Mouse (Mus musculus): ENCODE data around the gene Aco2. TPM values are rescaled to one million over a fixed set of nuclear protein-coding genes. Genes with fewer than 3 reads are reported as not detected.
A peak's percentile ranks its signal among the peaks of the same experiment; 100 is the strongest.

Aco2 gene
- polyA plus RNA-seq, 1 experiment from 2014 or later: 87.0 TPM

DNA sequence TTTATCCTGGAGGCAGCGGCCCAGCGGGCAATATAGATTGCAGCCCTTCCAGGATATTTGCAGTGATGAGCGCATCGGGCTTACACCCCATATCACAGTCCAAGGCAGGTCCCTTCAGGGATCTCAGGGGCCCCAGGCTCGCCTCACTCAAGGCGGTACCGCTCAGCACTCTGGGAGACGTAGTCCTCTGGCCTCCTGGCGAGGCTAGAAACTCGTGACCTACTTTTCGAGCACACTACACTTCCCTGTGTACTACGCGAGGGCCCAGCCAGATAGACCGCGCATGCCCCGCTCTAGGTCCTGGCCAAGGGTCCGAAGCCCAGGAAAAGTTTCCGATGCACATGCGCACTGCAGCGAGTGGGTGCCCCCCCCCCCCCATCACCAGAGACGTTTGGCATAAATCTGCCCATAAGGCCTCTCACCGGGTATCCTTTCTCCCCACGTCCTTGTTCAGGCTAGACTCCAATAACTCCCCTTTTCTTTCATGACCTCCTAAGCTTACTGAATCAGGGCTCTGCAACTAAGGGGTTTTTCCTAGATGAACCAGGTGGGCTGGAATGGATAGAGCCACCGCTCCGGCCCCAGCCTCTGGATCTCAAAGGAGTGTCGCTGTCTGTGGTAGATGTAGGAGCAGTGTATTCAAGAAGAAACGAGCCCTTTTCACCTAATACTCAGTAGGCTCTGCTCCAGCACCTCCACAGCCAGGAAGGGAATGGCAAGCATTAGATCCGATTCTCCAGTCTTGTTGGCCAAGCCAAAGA lies 15.9 kb upstream of the Aco2 start:
- Histone ChIP-seq H3K4me3 (ENCODE audit: low read depth, low read length) (peak overlapping the region; percentile 97), H3K27ac (ENCODE audit: low read depth) (peak overlapping the region; percentile 97), H3K4me1 (ENCODE audit: insufficient read depth) (peaks cover 22% of the 10 kb centered on the region), H3K27me3 (ENCODE audit: insufficient read depth, low read length) (no peaks in the 10 kb centered on the region), H3K4me2 (ENCODE audit: low read depth, low read length) (peak overlapping the region; percentile 89), H3K9me3 (ENCODE audit: low read length) (no peaks in the 10 kb centered on the region), H3K36me3 (replicated peaks; ENCODE audit: insufficient read depth, low read length) (peaks cover 12% of the 10 kb centered on the region), H3K9ac (replicated peaks) (peak overlapping the region; percentile 93)
- ATAC-seq (peak; percentile 75), DNase-seq (peak; percentile 87)
- WGBS (ENCODE audit: insufficient replicate concordance): under 1% methylated on average over 28 of the region's 28 CpGs
- TF ChIP-seq CTCF (IDR thresholded peaks at IDR 0.05; ENCODE audit: low read depth) (no peak), EP300 (IDR thresholded peaks at IDR 0.05; ENCODE audit: low read depth) (peak; percentile 37; the same call in 1 of the 2 replicates)

DNA sequence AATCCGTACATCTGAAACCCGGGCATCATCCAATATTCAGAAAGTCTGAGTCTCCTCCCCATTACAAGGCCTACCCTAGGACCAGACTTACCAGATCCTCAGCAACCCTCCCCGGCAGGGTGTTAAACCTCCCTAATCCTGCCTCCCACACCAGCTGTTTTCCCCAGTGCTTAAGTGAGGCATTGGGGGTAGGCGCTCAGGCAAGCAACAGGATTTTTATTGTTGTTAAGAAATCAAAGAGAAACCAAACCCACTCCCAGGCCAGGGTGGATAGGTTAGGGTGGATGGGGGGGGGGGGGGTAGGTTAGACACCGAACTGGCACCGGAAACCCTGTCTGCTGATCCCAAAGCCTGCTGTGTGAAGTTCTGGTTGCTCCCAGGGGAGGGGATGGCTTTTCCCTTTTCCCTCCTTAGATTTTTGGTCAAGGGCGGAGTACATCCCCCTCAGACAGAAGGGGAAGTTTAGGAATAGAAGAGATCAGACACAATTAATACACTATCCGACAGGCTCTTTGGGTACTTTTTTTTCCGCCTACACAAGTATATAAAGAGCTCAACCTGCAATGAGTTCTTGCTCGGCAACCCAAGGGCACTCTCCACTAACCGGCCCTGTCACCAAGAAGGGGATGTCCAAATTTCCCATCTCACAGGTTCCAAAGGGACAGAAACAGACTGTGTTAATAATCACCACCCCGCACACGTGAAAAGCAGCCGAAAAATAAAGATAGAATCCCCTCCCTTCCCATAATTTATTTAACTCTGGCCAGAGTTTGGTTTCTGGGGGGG lies 15.0 kb upstream of the Aco2 start:
- no peaks in the 10 kb centered on the region for H3K27me3 ChIP-seq (ENCODE audit: insufficient read depth, low read length)
- H3K4me2 ChIP-seq (ENCODE audit: low read depth, low read length): peak overlapping the region; percentile 89
- no peaks in the 10 kb centered on the region for H3K9me3 ChIP-seq (ENCODE audit: low read length)
- peak overlapping the region; percentile 93 for H3K9ac ChIP-seq (replicated peaks)
- peaks cover 22% of the 10 kb centered on the region for H3K4me1 ChIP-seq (ENCODE audit: insufficient read depth)
- ATAC-seq (no peak), DNase-seq (no peak)
- peak overlapping the region; percentile 97 for H3K27ac ChIP-seq (ENCODE audit: low read depth)
- H3K36me3 ChIP-seq (replicated peaks; ENCODE audit: insufficient read depth, low read length): peaks cover 4% of the 10 kb centered on the region; the same call in 1 of the 2 replicates
- under 1% methylated on average over 14 of the region's 14 CpGs for WGBS (ENCODE audit: insufficient replicate concordance)
- H3K4me3 ChIP-seq (ENCODE audit: low read depth, low read length): peak overlapping the region; percentile 97
- TF ChIP-seq CTCF (IDR thresholded peaks at IDR 0.05; ENCODE audit: low read depth) (no peak), EP300 (IDR thresholded peaks at IDR 0.05; ENCODE audit: low read depth) (no peak)

DNA sequence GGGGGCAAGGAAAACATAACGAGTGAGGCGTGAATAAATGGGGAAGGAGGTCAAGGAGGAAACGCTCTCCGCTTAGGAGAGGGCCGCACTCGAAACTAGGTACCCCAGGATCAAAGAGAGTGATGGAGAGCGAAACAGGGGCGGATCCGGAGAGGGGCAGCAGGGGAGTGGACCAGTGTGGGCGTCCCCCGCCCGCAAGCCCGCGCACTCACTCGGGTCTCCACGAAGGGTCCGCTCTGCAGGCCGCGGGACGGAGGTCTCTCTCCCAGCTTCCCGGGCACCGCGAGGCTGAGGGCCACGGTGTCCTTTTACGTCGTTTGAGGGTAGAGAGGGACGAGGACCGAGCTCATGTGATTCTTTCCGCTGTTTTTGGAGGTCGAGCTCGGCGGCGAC lies 14.4 kb upstream of the Aco2 start:
- Histone ChIP-seq H3K27ac (ENCODE audit: low read depth) (peak overlapping the region; percentile 97), H3K27me3 (ENCODE audit: insufficient read depth, low read length) (no peaks in the 10 kb centered on the region), H3K4me3 (ENCODE audit: low read depth, low read length) (peak overlapping the region; percentile 97), H3K36me3 (replicated peaks; ENCODE audit: insufficient read depth, low read length) (0 out of 2 replicates have a peak, but pooled peaks cover 4% of the 10 kb centered on the region), H3K4me1 (ENCODE audit: insufficient read depth) (peaks cover 22% of the 10 kb centered on the region), H3K9me3 (ENCODE audit: low read length) (no peaks in the 10 kb centered on the region), H3K4me2 (ENCODE audit: low read depth, low read length) (peak overlapping the region; percentile 89), H3K9ac (replicated peaks) (peak overlapping the region; percentile 93)
- ATAC-seq (peak; percentile 7), DNase-seq (no peak)
- under 1% methylated on average over 33 of the region's 33 CpGs for WGBS (ENCODE audit: insufficient replicate concordance)
- no peak for TF ChIP-seq CTCF (IDR thresholded peaks at IDR 0.05; ENCODE audit: low read depth)
- no peak for TF ChIP-seq EP300 (IDR thresholded peaks at IDR 0.05; ENCODE audit: low read depth)

DNA sequence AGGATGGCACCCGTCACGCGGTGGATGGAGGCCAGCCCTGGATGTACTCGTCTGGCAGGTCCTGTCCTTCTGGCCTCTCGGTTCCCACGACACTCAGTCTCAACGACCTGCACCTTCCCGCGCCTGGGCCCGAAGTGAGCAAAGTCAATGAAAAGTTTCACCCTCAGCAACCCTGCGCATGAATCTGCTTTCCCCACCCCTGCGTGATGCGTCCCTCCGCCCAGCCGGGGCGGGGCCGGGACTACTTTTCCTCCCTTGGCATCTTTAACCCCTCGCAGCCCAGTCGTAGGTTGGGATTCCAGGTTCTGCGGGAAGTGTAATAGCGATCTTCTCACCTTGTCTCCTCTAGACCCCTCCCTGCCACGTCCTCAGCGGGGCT lies 14.0 kb upstream of the Aco2 start:
- TF ChIP-seq CTCF (IDR thresholded peaks at IDR 0.05; ENCODE audit: low read depth) (0 out of 2 replicates have a peak, but pooled peaks have one; percentile 6), EP300 (IDR thresholded peaks at IDR 0.05; ENCODE audit: low read depth) (peak; percentile 89)
- WGBS (ENCODE audit: insufficient replicate concordance): under 1% methylated on average over 23 of the region's 23 CpGs
- H3K4me1 ChIP-seq (ENCODE audit: insufficient read depth): peaks cover 22% of the 10 kb centered on the region
- H3K9me3 ChIP-seq (ENCODE audit: low read length): no peaks in the 10 kb centered on the region
- ATAC-seq (peak; percentile 57), DNase-seq (peak; percentile 93)
- peak overlapping the region; percentile 93 for H3K9ac ChIP-seq (replicated peaks)
- H3K27me3 ChIP-seq (ENCODE audit: insufficient read depth, low read length): no peaks in the 10 kb centered on the region
- peak overlapping the region; percentile 97 for H3K4me3 ChIP-seq (ENCODE audit: low read depth, low read length)
- H3K4me2 ChIP-seq (ENCODE audit: low read depth, low read length): peak overlapping the region; percentile 89
- peak overlapping the region; percentile 97 for H3K27ac ChIP-seq (ENCODE audit: low read depth)
- 0 out of 2 replicates have a peak, but pooled peaks cover 4% of the 10 kb centered on the region for H3K36me3 ChIP-seq (replicated peaks; ENCODE audit: insufficient read depth, low read length)

DNA sequence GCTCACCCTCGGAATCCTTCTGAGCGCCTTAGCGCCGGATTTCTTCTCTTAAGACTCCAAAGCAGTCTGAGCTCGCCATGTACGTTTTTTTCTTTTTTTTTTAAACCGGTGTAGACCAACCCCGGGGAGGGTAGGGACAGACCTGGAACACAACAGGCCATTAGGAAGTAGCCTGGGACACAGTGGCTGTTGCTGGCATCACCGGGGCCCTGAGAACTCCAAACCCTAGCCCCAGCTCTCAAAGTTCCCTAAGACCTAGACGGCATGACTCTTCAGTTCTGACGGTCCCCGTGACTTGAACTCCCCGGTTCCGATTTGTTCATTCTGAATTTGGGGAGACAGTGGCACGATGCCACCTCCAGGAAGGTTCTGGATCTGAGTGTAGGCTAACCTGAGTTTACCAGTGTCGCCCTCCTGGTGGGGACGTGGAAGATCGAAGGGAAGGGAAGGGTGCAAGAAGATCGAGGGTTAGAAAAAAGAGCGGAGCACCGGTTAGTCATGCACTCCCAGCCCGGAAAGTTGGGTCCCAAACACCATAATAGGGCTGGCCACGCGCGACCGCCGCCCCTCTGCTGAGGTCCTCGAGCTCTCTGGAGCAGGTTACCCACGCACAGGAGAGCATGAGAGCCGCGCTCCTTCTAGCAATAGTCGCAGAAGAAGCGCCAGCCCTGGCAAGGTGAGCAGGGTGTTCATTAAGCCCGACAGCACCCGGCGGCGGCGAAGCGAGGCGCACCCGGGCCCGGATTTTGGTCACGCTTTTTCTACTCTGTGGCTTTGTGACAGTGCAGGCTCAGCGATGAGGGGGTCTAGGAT lies 13.4 kb upstream of the Aco2 start, which contains the start of gene Tob2:
TSS of gene Tob2 (minus strand) at position 280 of the 813 bp plus-strand sequence.
- H3K9ac ChIP-seq (replicated peaks): peak within 1 kb of the TSS; percentile 93
- peak within 1 kb of the TSS; percentile 97 for H3K27ac ChIP-seq (ENCODE audit: low read depth)
- peak within 1 kb of the TSS; percentile 97 for H3K4me3 ChIP-seq (ENCODE audit: low read depth, low read length)
- ATAC-seq (peak; percentile 14), DNase-seq (peak; percentile 66)
- H3K36me3 ChIP-seq (replicated peaks; ENCODE audit: insufficient read depth, low read length): 0 out of 2 replicates have a peak, but pooled peaks cover 2% of the 10 kb centered on the region
- no peaks in the 10 kb centered on the region for H3K9me3 ChIP-seq (ENCODE audit: low read length)
- H3K27me3 ChIP-seq (ENCODE audit: insufficient read depth, low read length): no peaks in the 10 kb centered on the region
- H3K4me1 ChIP-seq (ENCODE audit: insufficient read depth): peaks cover 22% of the 10 kb centered on the region
- H3K4me2 ChIP-seq (ENCODE audit: low read depth, low read length): peak within 1 kb of the TSS; percentile 89
- under 1% methylated on average over 44 of the region's 44 CpGs for WGBS (ENCODE audit: insufficient replicate concordance)
- TF ChIP-seq EP300 (IDR thresholded peaks at IDR 0.05; ENCODE audit: low read depth): no peak
- peak; percentile 20; the same call in 1 of the 2 replicates for TF ChIP-seq CTCF (IDR thresholded peaks at IDR 0.05; ENCODE audit: low read depth)

Data from liver, postnatal 0 days (tissue).